Mouse (Mus musculus) cerebellum, adult 11 months (tissue): ENCODE measurements around the gene Rhbg.

Source experiments
- DNase-seq: peaks from one replicate; pipeline ENCODE4 v3.0.0; 2022

The Rhbg gene

DNA sequence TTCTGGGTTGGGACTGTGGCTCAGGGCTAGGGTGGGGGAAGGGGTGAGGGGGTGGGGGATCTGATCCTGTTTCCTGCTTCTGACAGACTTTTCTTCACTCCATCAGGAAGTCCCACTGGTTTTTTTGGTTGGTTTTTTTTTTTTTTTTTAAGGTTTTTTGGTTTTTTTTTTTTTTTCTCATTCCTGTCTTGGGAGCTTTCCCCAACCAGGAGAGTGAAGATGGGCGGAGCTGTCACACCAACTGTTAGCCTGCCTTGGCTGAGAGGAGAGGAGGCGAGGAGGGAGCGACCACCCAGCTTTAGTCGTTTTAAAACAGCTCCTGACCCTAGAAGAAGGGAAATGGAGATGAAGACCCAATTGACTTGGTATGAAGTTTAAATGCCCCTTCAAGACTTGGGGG lies 27.2 kb downstream of the Rhbg start:
- DNase-seq = no peak

DNA sequence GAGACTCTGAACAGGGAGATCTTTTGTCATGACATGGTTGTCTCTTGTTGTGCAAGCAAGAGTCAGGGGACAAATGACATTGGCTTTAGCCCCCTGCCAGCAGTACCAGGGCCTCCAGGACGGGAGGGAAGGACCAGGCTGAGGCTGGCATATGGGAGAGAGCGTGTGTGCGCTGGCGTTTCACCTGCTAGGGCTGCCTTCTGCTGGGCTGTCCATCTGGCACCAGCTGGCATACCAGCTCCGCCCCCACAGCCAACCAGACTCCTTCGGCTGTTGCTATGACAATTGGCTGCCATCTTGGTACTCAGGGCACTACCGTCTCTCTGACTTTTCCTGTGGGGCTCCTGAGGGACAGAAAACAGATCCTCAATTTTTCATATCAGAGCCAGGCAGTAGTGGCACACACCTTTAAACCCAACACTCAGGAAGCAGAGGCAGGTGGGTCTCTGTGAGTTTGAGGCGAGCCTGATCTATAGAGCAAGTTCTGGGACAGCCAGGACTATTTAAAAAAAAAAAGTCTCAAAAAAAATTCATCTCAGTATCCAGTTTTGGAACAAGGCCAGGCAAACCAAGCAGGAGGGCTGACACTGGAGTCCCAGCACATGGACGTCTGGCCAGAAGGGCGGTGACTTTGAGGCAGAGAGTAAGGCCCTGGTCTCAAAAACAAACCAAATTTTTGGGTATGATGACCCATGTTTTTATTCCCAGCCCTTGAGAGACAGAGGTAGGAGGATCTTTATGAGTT lies 28.2 kb downstream of the Rhbg start:
- DNase-seq = peak; percentile 90

DNA sequence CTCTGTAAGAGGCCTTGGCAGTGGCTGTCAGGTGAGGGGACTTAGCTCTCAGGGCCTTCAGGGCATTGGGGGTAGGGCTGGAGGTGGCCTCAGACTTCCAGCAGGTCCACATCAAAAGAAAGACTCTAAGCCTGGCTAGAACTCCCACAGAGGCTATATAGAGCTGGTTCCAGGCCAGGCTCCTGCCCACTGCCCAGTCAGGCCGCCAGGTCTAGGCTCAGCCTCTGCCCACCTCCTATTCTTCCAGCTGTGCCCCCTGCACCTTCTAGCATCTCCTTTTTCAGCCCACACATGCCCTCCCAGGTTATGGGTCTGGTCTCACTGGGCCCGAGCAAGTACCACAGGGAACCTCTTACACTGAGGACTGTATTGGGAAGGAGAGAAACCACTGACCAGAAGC lies 29.6 kb downstream of the Rhbg start:
- DNase-seq = no peak

DNA sequence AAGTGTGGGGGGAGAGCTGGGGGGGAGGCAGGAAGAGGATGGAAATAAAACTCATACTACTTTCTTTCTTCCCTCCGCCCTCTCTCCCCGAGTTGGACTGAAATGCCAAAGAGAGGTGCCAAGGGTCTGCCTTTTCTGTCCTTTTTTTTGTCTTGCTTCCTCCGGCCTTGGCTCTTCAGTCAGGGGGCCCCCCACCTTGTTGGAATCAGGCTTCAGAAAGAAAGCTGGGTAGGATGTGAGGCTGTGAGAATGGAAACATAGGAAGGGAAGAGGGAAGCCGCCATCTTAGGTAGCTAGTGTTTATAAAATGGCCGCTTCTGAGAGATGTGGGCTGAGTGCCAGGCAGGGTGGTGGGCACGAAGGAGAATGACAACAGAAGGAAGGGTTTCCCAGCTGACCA lies 32.1 kb downstream of the Rhbg start:
- DNase-seq = no peak

DNA sequence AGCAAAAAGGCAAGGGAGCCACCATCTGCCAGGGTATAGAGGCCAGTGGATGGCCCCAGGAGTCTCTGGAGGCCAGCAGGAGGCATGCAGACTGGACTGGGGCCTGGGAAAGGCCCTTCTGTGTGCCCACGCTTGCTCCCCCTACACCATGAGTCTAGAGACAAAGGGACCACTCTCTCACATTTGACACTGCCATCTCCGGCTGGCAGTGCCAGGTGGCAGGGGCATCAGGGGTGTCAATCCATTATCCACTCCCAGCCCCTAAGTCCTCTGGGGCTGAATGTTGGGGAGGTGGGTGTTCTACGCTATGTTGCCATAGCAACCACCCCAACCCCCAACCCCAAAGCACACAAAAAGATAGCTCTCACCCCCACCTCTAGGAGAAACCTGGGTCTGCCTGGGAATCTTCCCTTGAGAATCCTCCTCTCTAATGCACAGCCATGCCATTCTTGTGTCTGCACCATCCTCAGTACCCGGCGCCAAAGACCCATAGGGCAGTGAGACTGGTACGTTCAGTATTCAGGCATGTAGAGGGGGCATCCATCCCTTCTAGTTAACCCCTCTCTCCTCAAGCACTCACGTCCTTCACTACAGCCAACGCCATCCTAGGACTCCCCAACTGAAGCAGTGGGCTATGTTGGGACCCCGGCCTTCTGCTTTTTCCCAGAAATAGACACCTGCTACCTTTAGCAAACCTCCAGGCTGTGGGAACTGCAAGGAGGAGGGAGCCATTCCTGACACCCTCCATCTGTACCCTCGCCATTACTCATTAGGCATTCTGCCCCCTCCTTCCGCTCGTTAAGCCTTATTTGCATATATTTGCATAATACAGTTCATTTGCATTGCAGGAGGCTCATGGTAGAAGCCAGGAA lies 32.8 kb downstream of the Rhbg start:
- DNase-seq = no peak

GRCm38 (mm10) chr3:88220842-88221241 lies 33.7 kb downstream of the Rhbg start:
- DNase-seq = no peak

DNA sequence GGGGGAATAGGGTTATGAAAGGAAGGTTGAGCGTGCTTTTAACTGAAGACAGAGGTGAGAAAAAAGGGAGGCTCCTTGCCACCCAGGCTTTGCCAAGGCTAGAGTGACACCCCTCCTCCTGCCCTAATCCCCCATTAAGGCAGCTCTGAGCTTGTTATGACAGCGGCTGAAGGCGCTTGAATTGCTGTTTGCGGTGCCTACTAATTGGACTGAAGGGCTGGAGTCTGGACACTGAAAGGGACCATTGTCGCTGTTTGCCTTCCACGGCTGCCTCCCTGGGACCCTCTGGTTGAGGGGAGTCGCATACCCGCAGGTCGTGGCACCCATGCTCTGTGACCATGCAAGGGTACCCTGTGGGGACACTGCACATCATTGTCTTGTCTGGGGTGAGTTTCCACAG lies 34.6 kb downstream of the Rhbg start:
- DNase-seq = no peak

DNA sequence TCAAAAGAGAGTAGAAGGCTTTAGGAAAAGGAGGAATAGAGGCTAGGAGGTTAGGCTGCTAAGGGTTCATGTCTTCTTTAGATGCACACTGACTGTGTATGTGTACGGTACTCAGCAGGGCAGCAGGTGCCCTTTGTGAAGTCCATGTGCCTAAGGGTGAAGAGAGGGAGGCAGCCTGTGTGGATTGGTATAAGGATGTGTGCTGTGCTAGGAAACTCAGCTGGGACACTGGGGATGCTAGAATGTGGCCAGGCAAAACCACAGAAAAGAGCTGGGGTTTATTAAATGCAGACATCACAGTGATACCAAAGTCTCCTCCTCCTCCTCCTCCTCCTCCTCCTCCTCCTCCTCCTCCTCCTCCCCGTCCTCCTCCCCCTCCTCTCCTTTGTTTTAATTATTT lies 36.8 kb downstream of the Rhbg start:
- no peak for DNase-seq

- DNase-seq = peak; percentile 72
Observed at GRCm38 (mm10) chr3:88216534-88217326, 37.8 kb downstream of the Rhbg start.

GRCm38 (mm10) chr3:88216116-88216515 lies 38.4 kb downstream of the Rhbg start:
- DNase-seq = no peak

DNA sequence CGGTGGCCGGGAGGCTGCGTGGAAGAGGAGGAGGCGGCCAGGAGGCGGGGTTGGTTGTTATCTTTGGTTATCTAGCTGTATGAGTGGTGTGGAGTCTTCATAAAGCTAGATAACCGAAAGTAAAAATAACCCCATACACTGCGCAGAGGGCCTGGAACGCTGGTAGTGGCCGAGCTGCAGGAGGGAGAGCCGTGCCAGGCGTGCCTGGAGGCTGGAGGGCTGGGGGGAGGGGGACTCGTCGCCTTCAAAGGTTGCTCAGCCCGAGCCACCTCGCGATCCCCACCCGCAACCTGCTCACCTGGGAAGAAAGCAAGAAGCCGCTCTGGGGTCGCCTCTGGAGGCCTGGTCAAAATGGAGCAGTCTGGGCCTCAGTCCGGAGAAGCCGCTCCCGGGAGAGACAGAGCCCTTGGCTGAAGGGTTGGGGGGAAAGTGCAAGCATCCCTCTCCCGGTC lies 38.9 kb downstream of the Rhbg start:
- no peak for DNase-seq

DNA sequence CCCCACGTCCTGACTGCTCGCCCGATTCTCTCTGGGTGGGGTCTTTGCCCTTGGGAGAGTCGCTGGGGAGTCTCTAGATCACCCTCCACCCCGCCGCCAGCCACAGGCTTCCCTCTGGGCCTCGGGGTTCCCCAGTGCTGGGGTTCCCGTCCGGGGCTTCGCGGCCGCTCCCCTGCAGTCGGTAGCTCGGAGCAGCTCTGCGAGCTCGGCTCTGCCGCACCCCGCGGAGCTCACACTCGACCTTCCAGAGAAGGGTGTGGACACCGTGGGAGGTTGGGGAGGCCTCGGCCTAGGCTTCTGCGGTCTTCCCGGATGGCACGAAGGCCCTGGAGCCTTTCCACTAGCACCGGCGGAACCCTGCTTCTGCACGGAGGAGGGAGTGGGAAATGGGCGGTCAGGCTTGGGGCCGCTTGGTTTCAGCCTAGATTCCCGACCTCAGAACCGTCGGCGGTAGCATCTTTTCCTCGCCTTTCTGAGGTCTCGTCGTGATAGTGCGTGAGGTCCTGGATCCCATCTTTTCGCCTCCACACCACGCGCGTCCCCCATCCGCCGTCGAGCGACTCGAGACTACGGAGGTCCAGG lies 39.4 kb downstream of the Rhbg start:
- no peak for DNase-seq

- peak; percentile 82 for DNase-seq
Observed at GRCm38 (mm10) chr3:88214197-88214938, 40.1 kb downstream of the Rhbg start.

GRCm38 (mm10) chr3:88213019-88213418 lies 41.5 kb downstream of the Rhbg start:
- no peak for DNase-seq

- DNase-seq = no peak
Observed at GRCm38 (mm10) chr3:88212356-88212755, 42.2 kb downstream of the Rhbg start.

DNA sequence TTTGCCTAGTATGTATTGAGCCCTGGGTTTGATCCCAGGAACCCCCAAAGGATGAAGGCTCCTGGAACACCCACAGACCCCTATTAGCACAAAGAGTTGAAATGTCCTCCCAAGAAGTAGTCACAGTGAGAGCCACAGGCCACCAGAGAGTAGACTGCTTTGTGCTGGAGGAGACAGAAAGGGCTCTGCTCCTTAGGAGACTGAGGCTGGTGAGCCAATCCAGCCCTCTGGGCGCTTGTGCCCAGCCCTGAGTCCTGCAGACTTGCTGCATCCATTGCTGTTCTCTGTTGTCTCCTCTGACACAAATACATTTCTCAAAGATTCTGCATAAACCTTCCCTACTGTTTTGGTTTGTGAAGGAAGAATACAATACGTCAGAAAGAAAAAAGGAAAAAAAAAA lies 43.6 kb downstream of the Rhbg start:
- DNase-seq = no peak

- no peak for DNase-seq
Observed at GRCm38 (mm10) chr3:88210121-88210520, 44.4 kb downstream of the Rhbg start.

DNA sequence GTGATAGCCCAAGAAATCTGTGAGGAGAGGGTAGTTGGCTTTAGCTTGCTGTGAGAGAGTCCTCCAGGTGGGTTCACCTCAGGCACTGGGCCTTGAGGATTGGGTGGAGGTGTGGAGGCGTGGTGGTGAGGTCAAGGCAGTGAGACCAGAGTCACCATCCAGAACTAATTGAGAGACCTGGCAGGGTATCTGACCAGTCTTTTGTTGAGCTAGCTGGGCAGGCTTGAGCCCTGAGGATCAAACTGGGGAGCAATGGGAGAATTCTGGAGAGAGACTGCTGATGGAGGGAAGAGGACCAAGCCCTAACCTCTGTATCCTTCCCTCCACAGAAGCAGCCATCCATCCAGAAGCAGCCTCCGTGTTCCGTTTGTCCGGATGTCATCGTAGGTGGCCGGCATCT lies 45.2 kb downstream of the Rhbg start:
- peak; percentile 16 for DNase-seq

DNA sequence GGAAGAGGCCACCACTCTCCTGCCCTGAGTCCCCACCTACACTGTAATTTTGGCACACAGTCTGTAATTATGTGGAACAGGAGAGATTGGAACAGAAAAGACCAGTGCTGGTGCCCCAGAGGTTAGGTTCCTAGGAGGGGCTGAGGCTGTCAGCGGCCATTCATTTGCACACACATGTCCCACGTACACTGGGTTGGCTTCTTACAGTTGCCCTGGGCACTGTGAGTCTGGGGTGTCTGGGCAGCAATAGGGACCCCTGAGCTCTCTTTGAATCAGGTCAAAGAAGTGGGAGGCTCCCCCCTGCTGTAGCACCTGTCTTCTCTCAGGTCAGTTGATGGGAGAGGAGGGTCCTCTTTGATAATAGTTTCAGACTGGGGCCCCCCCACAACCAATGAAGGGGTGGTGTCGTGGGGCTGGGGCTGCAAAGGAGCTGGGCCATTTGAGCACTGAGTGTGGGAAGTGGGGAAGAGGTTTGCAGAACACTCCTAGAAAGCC lies 46.2 kb downstream of the Rhbg start:
- DNase-seq = peak; percentile 20

- DNase-seq = peak; percentile 44
Observed at GRCm38 (mm10) chr3:88207451-88208100, 46.9 kb downstream of the Rhbg start.

DNA sequence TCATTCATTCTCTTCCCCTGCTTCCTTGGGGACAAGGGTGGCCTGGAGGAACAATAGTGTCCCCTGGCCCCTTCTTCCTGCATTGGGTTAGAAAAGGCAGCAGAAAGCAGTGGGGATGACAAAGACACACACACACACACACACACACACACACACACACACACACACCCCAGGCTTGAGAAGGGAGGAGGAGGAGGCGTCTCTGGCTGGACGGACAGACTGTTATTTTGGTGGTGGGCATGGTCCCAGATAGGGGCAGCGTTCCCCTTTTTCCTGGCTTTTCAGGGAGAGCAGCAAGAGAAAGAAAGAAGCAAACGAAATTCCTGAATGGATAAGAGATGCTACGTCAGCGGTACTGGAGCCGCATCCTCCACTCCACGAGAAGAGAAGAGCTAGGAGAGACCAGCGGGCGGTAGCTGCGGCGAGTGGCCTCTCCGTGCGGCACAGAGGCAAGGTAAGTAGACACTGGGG lies 47.6 kb downstream of the Rhbg start:
- DNase-seq = peak; percentile 64
